Mouse (Mus musculus) liver, postnatal 0 days (tissue): ENCODE measurements around the gene Capzb.

Experiments used
- CTCF ChIP-seq: sonication (generic); IDR thresholded peaks from 2 replicates; pipeline ENCODE4 v1.5.1; 2016; ENCODE audit warnings: antibody characterized with exemption, low read depth
- EP300 ChIP-seq: IDR thresholded peaks from 2 replicates; pipeline ENCODE4 v1.6.1; 2016; ENCODE audit warnings: antibody characterized with exemption, low read depth, mild to moderate bottlenecking

DNA sequence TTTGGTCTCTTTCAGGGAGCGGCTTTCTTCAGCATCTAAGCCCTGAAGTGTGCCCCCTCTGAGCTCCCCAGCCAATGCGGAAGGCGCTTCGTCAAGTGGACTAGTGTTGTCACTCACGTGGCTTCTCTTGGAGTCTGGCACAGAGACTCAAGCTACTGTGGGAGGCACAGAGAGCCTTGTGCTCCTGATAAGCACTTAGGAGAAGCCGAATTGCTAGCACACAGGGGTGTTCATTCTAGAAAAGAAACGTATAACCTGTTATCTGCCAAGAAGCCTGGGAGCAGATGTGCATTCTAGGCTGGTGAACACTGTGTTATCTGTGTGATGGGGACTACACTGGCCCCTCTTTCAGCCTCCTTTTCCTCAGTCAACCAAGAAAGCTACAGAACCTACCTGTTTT, 142.8 kb downstream of the Capzb start:
- TF ChIP-seq EP300 (peak; percentile 89), CTCF (no peak)
